Mouse (Mus musculus): ENCODE results near the gene Tssk1.

- TF ChIP-seq CTCF (conservative IDR thresholded peaks at IDR 0.05 in 1 of 2, IDR thresholded peaks at IDR 0.05 in 1 of 2; ENCODE audit: low read depth in 2 of 2, low read length in 2 of 2) (no peak), POLR2A (IDR thresholded peaks at IDR 0.05; ENCODE audit: low read depth, low read length) (no peak), EP300 (IDR thresholded peaks at IDR 0.05; ENCODE audit: low read length) (no peak), JUN (IDR thresholded peaks at IDR 0.05; ENCODE audit: insufficient read depth, low read depth, low read length) (no peak), E2F4 (IDR thresholded peaks at IDR 0.05; ENCODE audit: insufficient replicate concordance, low read depth, low read length) (no peak), RAD21 (IDR thresholded peaks at IDR 0.05; ENCODE audit: low read depth, low read length) (no peak), CHD1 (IDR thresholded peaks at IDR 0.05; ENCODE audit: low read depth, low read length) (no peak), MEF2A (IDR thresholded peaks at IDR 0.05; ENCODE audit: borderline replicate concordance, low read depth, low read length) (no peak), MAFK (IDR thresholded peaks at IDR 0.05; ENCODE audit: insufficient replicate concordance, low read length) (no peak), NELFE (IDR thresholded peaks at IDR 0.05; ENCODE audit: low read depth, low read length) (no peak), IRF4 (IDR thresholded peaks at IDR 0.05; ENCODE audit: low read depth, low read length) (no peak), ZMIZ1 (IDR thresholded peaks at IDR 0.05; ENCODE audit: low read depth, low read length) (no peak)
Measured at GRCm38 (mm10) chr16:17875174-17875573, 18.8 kb upstream of the Tssk1 start.

All from CH12.LX (cell line).